Mouse (Mus musculus): ENCODE measurements at regions not wholly inside any gene's neighbourhood (a gene's known extent, or its start where the extent isn't known, plus 50 kb on each side); places are given as distances from the start of the nearest gene placed in this dataset.
A peak's percentile ranks its signal among the peaks of the same experiment; 100 is the strongest.

- no peak for DNase-seq (ENCODE audit: low spot score)
Observed at GRCm38 (mm10) chr2:50642198-50642597, 345.6 kb upstream of the Mmadhc start.

GRCm38 (mm10) chr2:50635896-50636295 lies 339.3 kb upstream of the Mmadhc start:
- no peak for DNase-seq (ENCODE audit: low spot score)

GRCm38 (mm10) chr2:50631786-50632185 lies 335.2 kb upstream of the Mmadhc start:
- no peak for DNase-seq (ENCODE audit: low spot score)

GRCm38 (mm10) chr2:50627501-50627900 lies 330.9 kb upstream of the Mmadhc start:
- DNase-seq (ENCODE audit: low spot score), result no peak

- no peak for DNase-seq (ENCODE audit: low spot score)
Observed at GRCm38 (mm10) chr2:50625233-50625749, 328.7 kb upstream of the Mmadhc start.

- peak; percentile 50 for DNase-seq (ENCODE audit: low spot score)
Observed at GRCm38 (mm10) chr2:50609086-50609485, 312.5 kb upstream of the Mmadhc start.

GRCm38 (mm10) chr2:50589195-50589594 lies 292.6 kb upstream of the Mmadhc start:
- no peak for DNase-seq (ENCODE audit: low spot score)

GRCm38 (mm10) chr2:50588652-50589051 lies 292.1 kb upstream of the Mmadhc start:
- DNase-seq (ENCODE audit: low spot score), result no peak

GRCm38 (mm10) chr2:50586321-50587050 lies 289.9 kb upstream of the Mmadhc start:
- no peak for DNase-seq (ENCODE audit: low spot score)

- DNase-seq (ENCODE audit: low spot score), result no peak
Observed at GRCm38 (mm10) chr2:50579620-50580019, 283.0 kb upstream of the Mmadhc start.

- no peak for DNase-seq (ENCODE audit: low spot score)
Observed at GRCm38 (mm10) chr2:50578278-50579043, 281.9 kb upstream of the Mmadhc start.

GRCm38 (mm10) chr2:50577736-50578135 lies 281.1 kb upstream of the Mmadhc start:
- DNase-seq (ENCODE audit: low spot score), result no peak

GRCm38 (mm10) chr2:50573455-50573854 lies 276.9 kb upstream of the Mmadhc start:
- DNase-seq (ENCODE audit: low spot score), result no peak

- no peak for DNase-seq (ENCODE audit: low spot score)
Observed at GRCm38 (mm10) chr2:50571021-50571420, 274.4 kb upstream of the Mmadhc start.

- DNase-seq (ENCODE audit: low spot score), result no peak
Observed at GRCm38 (mm10) chr2:50569502-50570285, 273.1 kb upstream of the Mmadhc start.

- DNase-seq (ENCODE audit: low spot score), result no peak
Observed at GRCm38 (mm10) chr2:50568777-50569501, 272.3 kb upstream of the Mmadhc start.

GRCm38 (mm10) chr2:50567542-50567941 lies 270.9 kb upstream of the Mmadhc start:
- no peak for DNase-seq (ENCODE audit: low spot score)

- no peak for DNase-seq (ENCODE audit: low spot score)
Observed at GRCm38 (mm10) chr2:50554031-50554430, 257.4 kb upstream of the Mmadhc start.

GRCm38 (mm10) chr2:50552437-50552836 lies 255.8 kb upstream of the Mmadhc start:
- DNase-seq (ENCODE audit: low spot score), result no peak

- no peak for DNase-seq (ENCODE audit: low spot score)
Observed at GRCm38 (mm10) chr2:50549871-50550270, 253.3 kb upstream of the Mmadhc start.

- no peak for DNase-seq (ENCODE audit: low spot score)
Observed at GRCm38 (mm10) chr2:50539741-50540441, 243.3 kb upstream of the Mmadhc start.
